Mouse (Mus musculus) ES-E14 (cell line): ENCODE data around the gene Fgd3. TPM values are rescaled to one million over a fixed set of nuclear protein-coding genes. Genes with fewer than 3 reads are reported as not detected.

ENCODE experiments used
- DNase-seq: peaks from one replicate; pipeline ENCODE4 v3.0.0-alpha.2; 2013; ENCODE audit warnings: low read depth, low spot score
- H3K27ac ChIP-seq: 2 replicates; pipeline ENCODE4 v1.5.1; 2012; ENCODE audit warnings: low read depth, mild to moderate bottlenecking, low read length, moderate library complexity, mixed read lengths; ENCODE audit not compliant: poor library complexity, insufficient read depth, severe bottlenecking
- H3K36me3 ChIP-seq: 2 replicates; pipeline ENCODE4 v1.6.1; 2012; ENCODE audit warnings: mild to moderate bottlenecking, low read length, moderate library complexity, mixed read lengths; ENCODE audit not compliant: control insufficient read depth, poor library complexity, insufficient read depth, severe bottlenecking
- H3K4me1 ChIP-seq, 2 experiments: fragments of 150-350 bp in 1 of 2; sonication (generic) in 1 of 2; 2 replicates each; pipeline ENCODE4 v1.6.1; 2012; ENCODE audit warnings: low read length in 2 of 2, mild to moderate bottlenecking in 1 of 2, mixed read lengths in 1 of 2; ENCODE audit not compliant: control insufficient read depth in 2 of 2, insufficient read depth in 2 of 2, poor library complexity in 1 of 2
- H3K4me3 ChIP-seq, 2 experiments: fragments of 150-350 bp in 1 of 2; sonication (generic) in 1 of 2; 2 replicates each; pipeline ENCODE4 v1.5.1; 2012; ENCODE audit warnings: low read length in 2 of 2, low read depth in 1 of 2, mild to moderate bottlenecking in 1 of 2, mixed read lengths in 1 of 2; ENCODE audit not compliant: insufficient read depth in 1 of 2, poor library complexity in 1 of 2, severe bottlenecking in 1 of 2
- H3K9ac ChIP-seq: 2 replicates; pipeline ENCODE4 v1.6.1; 2012; ENCODE audit warnings: low read depth, mild to moderate bottlenecking, low read length, mixed read lengths; ENCODE audit not compliant: poor library complexity, insufficient read depth, severe bottlenecking
- H3K9me3 ChIP-seq: fragments of 150-350 bp; sonication (generic); 2 replicates; pipeline ENCODE4 v1.6.1; 2012; ENCODE audit warnings: low read depth, mild to moderate bottlenecking, low read length; ENCODE audit not compliant: control insufficient read depth, insufficient read depth
- CHD2 ChIP-seq: IDR thresholded peaks from 2 replicates; pipeline ENCODE4 v1.6.1; 2014; ENCODE audit warnings: mild to moderate bottlenecking, low read depth, low read length, inconsistent platforms
- HCFC1 ChIP-seq: IDR thresholded peaks from 2 replicates; pipeline ENCODE4 v1.6.1; 2012; ENCODE audit warnings: low read length, inconsistent platforms, borderline replicate concordance; ENCODE audit not compliant: insufficient read depth
- MAFK ChIP-seq: IDR thresholded peaks from 2 replicates; pipeline ENCODE4 v1.6.1; 2014; ENCODE audit warnings: mild to moderate bottlenecking, low read depth, low read length, inconsistent platforms; ENCODE audit not compliant: insufficient read depth
- ZC3H11A ChIP-seq: IDR thresholded peaks from 2 replicates; pipeline ENCODE4 v1.6.1; 2012; ENCODE audit warnings: low read depth, mild to moderate bottlenecking, inconsistent platforms, low read length, borderline replicate concordance
- ZNF384 ChIP-seq: IDR thresholded peaks from 2 replicates; pipeline ENCODE4 v1.6.1; 2012; ENCODE audit warnings: low read depth, low read length, inconsistent platforms
- in situ Hi-C, 2 experiments: fragments of 600-800 bp; cut with MboI; formaldehyde crosslinking; loops; one replicate each; pipeline ENCODE4 v1.15.1; 2025; ENCODE audit warnings: low sequenced_read_pairs in 2 of 2, inconsistent platforms in 1 of 2; ENCODE audit not compliant: unreplicated experiment in 2 of 2
- total RNA-seq: library from RNA; depleted of rRNA; stranded (reverse); fragments of 300-350 nt; gene quantifications from 2 replicates; pipeline ENCODE4 v1.2.3, GENCODE M21; 2012; rRNA removed

Gene Fgd3
- total RNA-seq, result 1.5 and 6.2 TPM in 2 replicates

DNA sequence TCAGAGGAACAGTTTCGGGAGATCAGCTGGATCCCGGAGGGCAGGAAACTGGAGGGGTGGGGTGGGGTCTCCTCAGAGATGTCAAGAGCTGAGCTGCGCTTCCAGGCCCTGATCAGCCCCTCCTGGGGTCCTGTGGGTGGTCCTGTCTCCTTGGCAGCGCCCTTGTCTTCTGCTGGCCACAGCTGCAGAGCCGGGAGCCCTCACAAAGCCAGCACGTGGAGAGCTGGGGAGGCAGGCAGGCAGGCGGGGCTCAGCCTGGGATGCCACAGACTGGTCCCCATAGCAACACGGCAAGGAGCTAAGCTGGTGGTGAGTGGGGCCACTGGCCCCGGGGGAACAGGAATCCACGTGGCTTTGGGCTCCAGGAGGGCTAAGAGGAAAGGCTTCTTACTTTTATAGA, at the start of gene Fgd3:
Gene Fgd3 (minus strand): TSS at position 272 of the 400 bp plus-strand sequence.
- Histone ChIP-seq H3K27ac (no peak within 1 kb of the TSS), H3K4me3 (no peak within 1 kb of the TSS), H3K9me3 (no peaks in the 10 kb centered on the region), H3K36me3 (no peaks in the 10 kb centered on the region), H3K4me1 (0 out of 4 replicates have a peak, but pooled peaks cover 0 to 2% of the 10 kb centered on the region in 2 experiments), H3K9ac (no peak within 1 kb of the TSS)
- no peak for DNase-seq
- in situ Hi-C loops, result no loop called here
- TF ChIP-seq MAFK, result no peak
- TF ChIP-seq ZC3H11A, result no peak
- no peak for TF ChIP-seq HCFC1

GRCm38 (mm10) chr13:49369404-49369803, 49.3 kb upstream of the Fgd3 start:
- Histone ChIP-seq H3K36me3 (peaks cover 19% of the 10 kb centered on the region; the same call in 1 of the 2 replicates), H3K4me3 (no peak overlapping the region), H3K4me1 (no peaks in the 10 kb centered on the region), H3K9me3 (no peaks in the 10 kb centered on the region), H3K27ac (no peak overlapping the region), H3K9ac (no peak overlapping the region)
- TF ChIP-seq ZC3H11A, result no peak
- TF ChIP-seq MAFK, result no peak
- TF ChIP-seq CHD2, result no peak
- TF ChIP-seq HCFC1, result no peak
- TF ChIP-seq ZNF384, result no peak
- no peak for DNase-seq
- in situ Hi-C loops, result no loop called here

- Histone ChIP-seq H3K4me3 (no peak overlapping the region), H3K9me3 (no peaks in the 10 kb centered on the region), H3K9ac (no peak overlapping the region), H3K4me1 (no peaks in the 10 kb centered on the region), H3K27ac (no peak overlapping the region), H3K36me3 (peaks cover 19% of the 10 kb centered on the region; the same call in 1 of the 2 replicates)
- TF ChIP-seq HCFC1 (no peak), CHD2 (no peak), MAFK (no peak), ZNF384 (no peak), ZC3H11A (no peak)
- DNase-seq, result no peak
- in situ Hi-C loops, result no loop called here
Observed at GRCm38 (mm10) chr13:49367657-49368440, 47.7 kb upstream of the Fgd3 start.

DNA sequence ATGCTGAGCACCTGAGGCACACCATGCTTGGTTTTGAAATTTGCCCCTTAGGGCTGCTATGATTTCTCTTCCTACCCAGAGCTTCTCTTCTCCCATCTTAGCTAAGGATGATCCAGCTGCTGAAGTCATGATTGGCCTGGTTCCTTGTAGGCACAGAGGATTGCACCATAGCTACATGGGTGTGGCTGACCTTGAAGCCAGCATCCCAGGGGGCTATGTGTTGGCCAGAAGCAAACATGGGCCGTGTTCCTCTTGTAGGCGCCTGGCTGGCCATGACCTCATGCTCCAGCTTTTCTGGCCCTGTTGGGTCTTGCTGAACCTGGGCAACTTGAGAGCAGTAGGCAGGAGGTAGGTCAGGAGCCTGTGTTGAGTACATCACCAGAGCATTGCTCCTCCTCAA, 44.6 kb upstream of the Fgd3 start:
- H3K36me3 ChIP-seq, result peaks cover 6% of the 10 kb centered on the region; the same call in 1 of the 2 replicates
- H3K4me3 ChIP-seq, result no peak overlapping the region
- in situ Hi-C loops, result no loop called here
- no peaks in the 10 kb centered on the region for H3K9me3 ChIP-seq
- peaks cover 0 to 12% of the 10 kb centered on the region in 2 experiments; a peak in 1 of 4 replicates for H3K4me1 ChIP-seq
- no peak overlapping the region for H3K27ac ChIP-seq
- H3K9ac ChIP-seq, result no peak overlapping the region
- no peak for DNase-seq
- TF ChIP-seq CHD2 (no peak), MAFK (no peak), ZNF384 (no peak), ZC3H11A (no peak), HCFC1 (no peak)
